Mouse (Mus musculus) stomach, postnatal 0 days (tissue): ENCODE measurements around the gene Mylk. TPM values are rescaled to one million over a fixed set of nuclear protein-coding genes. Genes with fewer than 3 reads are reported as not detected.
A peak's percentile ranks its signal among the peaks of the same experiment; 100 is the strongest.

ENCODE experiments used
- ATAC-seq: fragments of 200-750 bp; cut with Nextera tagmentation; 2 replicates; pipeline ENCODE4 v1.8.0; 2017; ENCODE audit not compliant: low FRiP score, low TSS enrichment
- DNase-seq: peaks from one replicate; pipeline ENCODE4 v3.0.0-alpha.2; 2016; ENCODE audit warnings: low spot score
- H3K27ac ChIP-seq: fragments of 300-500 bp; sonication (generic); replicated peaks from 2 replicates; pipeline ENCODE4 v1.5.1; 2014; ENCODE audit warnings: mild to moderate bottlenecking, control low read depth
- H3K27me3 ChIP-seq: fragments of 300-500 bp; sonication (generic); 2 replicates; pipeline ENCODE4 v1.6.1; 2014; ENCODE audit warnings: low read length; ENCODE audit not compliant: control insufficient read depth, insufficient read depth
- H3K36me3 ChIP-seq: fragments of 300-500 bp; sonication (generic); 2 replicates; pipeline ENCODE4 v1.6.1; 2014; ENCODE audit warnings: low read length, mixed read lengths; ENCODE audit not compliant: control insufficient read depth, insufficient read depth
- H3K4me1 ChIP-seq: fragments of 300-500 bp; sonication (generic); replicated peaks from 2 replicates; pipeline ENCODE4 v1.6.1; 2014; ENCODE audit warnings: antibody characterized with exemption; ENCODE audit not compliant: control insufficient read depth, insufficient read depth
- H3K4me2 ChIP-seq: fragments of 300-500 bp; sonication (generic); replicated peaks from 2 replicates; pipeline ENCODE4 v1.6.1; 2014; ENCODE audit warnings: low read depth, mild to moderate bottlenecking, control low read depth, moderate library complexity
- H3K4me3 ChIP-seq: fragments of 300-500 bp; sonication (generic); 2 replicates; pipeline ENCODE4 v1.5.1; 2014; ENCODE audit warnings: low read depth, low read length, control low read depth
- H3K9ac ChIP-seq: fragments of 300-500 bp; sonication (generic); 2 replicates; pipeline ENCODE4 v1.6.1; 2014; ENCODE audit warnings: mild to moderate bottlenecking, low read length, control low read depth, mixed read lengths
- H3K9me3 ChIP-seq: fragments of 300-500 bp; sonication (generic); 2 replicates; pipeline ENCODE4 v1.6.1; 2016; ENCODE audit warnings: low read length; ENCODE audit not compliant: control insufficient read depth
- CTCF ChIP-seq: IDR thresholded peaks from 2 replicates; pipeline ENCODE4 v1.5.1; 2016; ENCODE audit warnings: antibody characterized with exemption, low read depth, mild to moderate bottlenecking, moderate library complexity
- EP300 ChIP-seq: optimal IDR thresholded peaks from 2 replicates; pipeline ENCODE3; 2016; ENCODE audit warnings: antibody characterized with exemption
- WGBS: fragments of 180-500 bp; shearing (Covaris S2); extraction: QIAGEN DNeasy Blood & Tissue Kit; methylation state at CpG from one replicate; pipeline ENCODE4 v1.1.7; 2014; 5-methylcytosine and 5-hydroxymethylcytosine counted together
- polyA plus RNA-seq: library from polyadenylated mRNA; unstranded; fragments of >200 nt; fragmentation: Nextera tagmentation; extraction: Ambion mirVana; gene quantifications from 2 replicates; pipeline ENCODE4 v1.2.1, GENCODE M21; 2015

The Mylk gene
- polyA plus RNA-seq, 1 experiment from 2014 or later: 480 TPM

DNA sequence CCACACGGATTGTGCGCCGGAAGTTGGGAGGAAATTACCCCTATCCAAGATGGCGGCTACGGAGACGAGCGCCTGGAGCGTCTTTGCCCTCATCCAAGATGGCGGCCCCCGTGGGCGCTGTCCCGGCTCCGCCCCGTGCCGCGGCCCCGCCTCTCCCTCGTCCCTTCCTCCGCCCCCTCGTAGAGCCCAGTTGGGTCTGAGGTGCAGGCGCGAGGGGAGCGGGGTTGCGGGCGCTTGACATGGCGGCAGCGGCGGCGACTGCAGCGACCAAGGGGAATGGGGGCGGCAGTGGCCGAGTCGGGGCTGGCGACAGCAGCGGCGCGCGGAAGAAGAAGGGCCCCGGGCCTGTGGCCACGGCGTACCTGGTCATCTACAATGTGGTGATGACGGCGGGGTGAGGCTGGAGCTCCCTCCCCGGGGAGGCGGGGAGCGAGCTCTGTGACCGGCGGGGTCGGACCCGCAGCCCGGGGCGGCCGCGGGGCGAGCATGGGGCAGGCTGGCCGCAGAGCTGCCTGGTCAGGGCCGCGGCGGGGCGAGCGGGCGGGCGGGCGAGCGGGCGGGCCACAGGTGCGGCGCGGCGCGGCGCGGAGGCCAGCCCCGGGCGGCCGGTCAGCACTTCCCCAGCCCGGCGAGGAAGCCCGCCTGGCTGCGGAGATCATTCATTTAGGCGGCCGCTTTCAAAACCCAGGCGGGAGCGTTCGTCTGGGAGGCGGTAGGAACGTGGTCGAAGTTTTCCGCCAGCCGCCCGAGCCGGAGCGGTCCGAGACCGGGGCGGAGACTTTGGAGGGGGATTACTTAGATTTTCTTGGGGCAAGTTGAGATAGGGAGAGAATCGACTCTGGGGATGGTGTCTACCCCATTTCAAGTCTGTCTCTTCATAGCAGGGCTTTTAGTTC lies 277.5 kb downstream of the Mylk start, which contains the start of gene Hacd2:
Gene Hacd2 (plus strand): TSS at position 187 of the 896 bp plus-strand sequence.
- H3K4me3 ChIP-seq: peak within 1 kb of the TSS; percentile 90
- peak within 1 kb of the TSS; percentile 86 for H3K9ac ChIP-seq
- no peak for TF ChIP-seq EP300
- TF ChIP-seq CTCF: no peak

DNA sequence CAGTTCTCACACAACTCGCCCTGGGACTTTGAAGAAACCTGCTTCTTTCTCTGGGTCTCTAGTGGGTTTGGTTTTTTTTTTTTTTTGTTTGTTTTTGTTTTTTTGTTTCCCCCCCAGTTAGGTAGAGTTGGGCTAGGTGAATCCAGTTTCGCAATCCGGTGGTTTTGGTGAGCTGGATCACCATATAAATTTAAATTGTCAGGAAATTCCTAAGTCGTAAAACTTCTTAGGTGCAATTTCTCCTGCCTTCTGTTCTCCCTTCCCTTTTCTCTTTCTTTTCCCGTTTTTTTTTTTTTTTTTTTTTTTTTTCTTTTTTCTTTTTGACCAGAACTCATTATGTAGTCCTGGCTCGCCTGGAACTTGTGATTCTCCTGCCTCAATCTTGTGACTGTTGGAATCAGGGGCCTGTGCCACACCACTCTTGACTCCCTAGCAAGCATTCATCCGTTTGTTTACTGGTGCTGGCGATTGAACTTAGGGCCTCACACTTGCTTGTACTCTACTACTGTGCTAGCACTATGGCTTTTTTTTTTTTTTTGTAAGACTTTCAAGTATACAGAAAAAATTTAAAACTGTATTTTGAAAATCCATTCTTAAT lies 278.2 kb downstream of the Mylk start:
- no peaks in the 10 kb centered on the region for H3K4me1 ChIP-seq
- H3K36me3 ChIP-seq: no peaks in the 10 kb centered on the region
- no peaks in the 10 kb centered on the region for H3K9me3 ChIP-seq
- TF ChIP-seq EP300 (no peak), CTCF (no peak)
- ATAC-seq (no peak), DNase-seq (no peak)
- 11% methylated on average over 8 of the region's 8 CpGs for WGBS
- H3K9ac ChIP-seq: peak overlapping the region; percentile 86
- peak overlapping the region; percentile 90 for H3K4me3 ChIP-seq
- H3K4me2 ChIP-seq: peak overlapping the region; percentile 74
- H3K27me3 ChIP-seq: no peaks in the 10 kb centered on the region
- H3K27ac ChIP-seq: peak overlapping the region; percentile 84

More for the DNA sequence above, 277.5 kb downstream of the Mylk start, which contains the start of gene Hacd2:
- H3K4me2 ChIP-seq: peak within 1 kb of the TSS; percentile 74
- 1% methylated on average over 53 of the region's 97 CpGs for WGBS
- ATAC-seq: peak; percentile 99
- peak within 1 kb of the TSS; percentile 84 for H3K27ac ChIP-seq
- no peaks in the 10 kb centered on the region for H3K9me3 ChIP-seq
- peak; percentile 97 for DNase-seq
- no peaks in the 10 kb centered on the region for H3K4me1 ChIP-seq
- no peaks in the 10 kb centered on the region for H3K36me3 ChIP-seq
- H3K27me3 ChIP-seq: no peaks in the 10 kb centered on the region

DNA sequence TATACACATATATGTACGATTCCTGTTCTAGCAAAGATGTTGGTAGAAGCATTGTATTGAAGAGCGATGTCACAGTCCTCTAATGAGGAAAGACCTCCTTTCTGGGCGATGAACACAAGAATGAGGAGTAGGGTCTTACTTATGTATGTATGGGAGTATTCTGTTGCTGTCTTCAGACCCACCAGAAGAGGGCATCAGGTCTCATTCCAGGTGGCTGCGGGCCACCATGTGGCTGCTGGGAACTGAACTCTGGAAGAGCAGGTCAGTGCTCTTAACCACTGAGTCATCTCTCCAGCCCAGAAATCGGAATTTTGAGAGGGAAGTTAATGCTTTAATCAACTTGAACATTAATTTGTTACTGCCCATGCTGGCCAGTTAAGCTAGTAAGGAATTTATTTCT lies 279.3 kb downstream of the Mylk start:
- no peak overlapping the region for H3K9ac ChIP-seq
- H3K4me1 ChIP-seq: no peaks in the 10 kb centered on the region
- no peaks in the 10 kb centered on the region for H3K27me3 ChIP-seq
- H3K4me3 ChIP-seq: no peak overlapping the region
- H3K27ac ChIP-seq: no peak overlapping the region
- no peaks in the 10 kb centered on the region for H3K36me3 ChIP-seq
- no peak for DNase-seq
- H3K9me3 ChIP-seq: no peaks in the 10 kb centered on the region
- WGBS: 87% methylated on average over 5 of the region's 5 CpGs
- TF ChIP-seq EP300 (no peak), CTCF (peak; percentile 48)
- no peak for ATAC-seq
- H3K4me2 ChIP-seq: no peak overlapping the region

DNA sequence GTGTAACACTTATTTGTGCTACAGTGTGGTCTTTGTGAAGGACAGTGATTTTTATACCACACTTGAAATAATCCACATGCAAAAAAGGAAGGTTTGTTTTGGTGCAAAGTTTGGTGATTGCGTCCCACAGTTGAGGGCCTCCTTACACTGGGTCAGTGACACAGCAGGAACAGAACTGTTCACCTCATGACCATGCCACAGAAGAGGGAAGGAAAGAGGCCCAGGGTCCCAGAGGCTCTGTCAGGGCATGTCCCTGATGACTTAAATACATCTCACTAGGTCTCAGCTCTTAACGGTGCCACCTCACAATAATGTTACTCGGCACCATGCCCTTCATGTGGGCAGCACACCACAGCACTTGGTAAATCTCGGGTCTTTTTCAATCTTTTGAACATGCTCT lies 280.3 kb downstream of the Mylk start:
- Histone ChIP-seq H3K27ac (no peak overlapping the region), H3K4me3 (no peak overlapping the region), H3K36me3 (no peaks in the 10 kb centered on the region), H3K4me1 (no peaks in the 10 kb centered on the region), H3K4me2 (no peak overlapping the region), H3K9me3 (no peaks in the 10 kb centered on the region), H3K27me3 (no peaks in the 10 kb centered on the region), H3K9ac (no peak overlapping the region)
- ATAC-seq: no peak
- 87% methylated on average over 4 of the region's 4 CpGs for WGBS
- no peak for DNase-seq
- TF ChIP-seq EP300 (no peak), CTCF (no peak)

DNA sequence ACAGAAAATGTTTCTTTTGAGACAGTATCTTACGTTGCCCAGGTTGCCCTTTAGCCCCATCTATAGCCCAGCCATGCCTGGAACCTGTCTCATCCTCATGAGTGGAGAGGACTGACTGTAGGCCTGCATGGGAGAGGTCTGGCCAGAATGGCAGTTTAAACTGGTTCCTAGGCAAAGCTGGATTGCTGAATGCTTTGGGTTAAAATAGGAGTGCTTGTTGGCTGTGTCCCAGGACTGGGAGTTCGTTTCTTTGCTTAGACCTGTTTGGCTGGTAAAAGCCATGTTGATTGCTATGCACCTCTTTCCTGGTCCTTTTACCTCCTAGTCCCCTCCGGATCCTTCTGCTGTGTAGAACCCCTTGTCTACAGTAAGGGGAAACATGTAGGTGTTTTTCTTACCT lies 288.2 kb downstream of the Mylk start:
- Histone ChIP-seq H3K9ac (no peak overlapping the region), H3K4me3 (no peak overlapping the region), H3K9me3 (no peaks in the 10 kb centered on the region), H3K36me3 (no peaks in the 10 kb centered on the region), H3K4me2 (no peak overlapping the region), H3K27ac (peak overlapping the region; percentile 74), H3K4me1 (no peaks in the 10 kb centered on the region), H3K27me3 (no peaks in the 10 kb centered on the region)
- DNase-seq: peak; percentile 21
- WGBS: 57% methylated on average over 3 of the region's 3 CpGs
- TF ChIP-seq CTCF (no peak), EP300 (no peak)
- no peak; the same call in 1 of the 2 replicates for ATAC-seq
